Mouse (Mus musculus): ENCODE data around the gene Ifit1. TPM values are rescaled to one million over a fixed set of nuclear protein-coding genes. Genes with fewer than 3 reads are reported as not detected.

The Ifit1 gene
- polyA plus RNA-seq, 1 experiment from 2014 or later, result 1.2 TPM

GRCm38 (mm10) chr19:34662067-34662507 lies 21.4 kb downstream of the Ifit1 start:
- Histone ChIP-seq H3K9ac (no peak overlapping the region), H3K36me3 (no peaks in the 10 kb centered on the region), H3K9me3 (no peaks in the 10 kb centered on the region), H3K4me3 (replicated peaks) (peak overlapping the region; percentile 36), H3K27me3 (replicated peaks) (no peaks in the 10 kb centered on the region), H3K4me2 (peak overlapping the region; percentile 56), H3K4me1 (no peaks in the 10 kb centered on the region), H3K27ac (no peak overlapping the region)
- ATAC-seq (ENCODE audit: insufficient read depth, low FRiP score, low read depth), result peak; percentile 86; the same call in 1 of the 2 replicates
- WGBS, result 12% methylated on average over 13 of the region's 13 CpGs

- no peak overlapping the region for H3K9ac ChIP-seq
- H3K9me3 ChIP-seq, result no peaks in the 10 kb centered on the region
- no peaks in the 10 kb centered on the region for H3K36me3 ChIP-seq
- H3K4me2 ChIP-seq, result no peak overlapping the region
- 0 out of 2 replicates have a peak, but pooled peaks have one; percentile 36 for ATAC-seq (ENCODE audit: insufficient read depth, low FRiP score, low read depth)
- no peak overlapping the region for H3K27ac ChIP-seq
- no peaks in the 10 kb centered on the region for H3K4me1 ChIP-seq
- no peaks in the 10 kb centered on the region for H3K27me3 ChIP-seq (replicated peaks)
- WGBS, result 40% methylated on average over 5 of the region's 5 CpGs
- H3K4me3 ChIP-seq (replicated peaks), result no peak overlapping the region
Observed at GRCm38 (mm10) chr19:34662740-34663139, 22.1 kb downstream of the Ifit1 start.

- Histone ChIP-seq H3K27ac (no peak overlapping the region), H3K27me3 (replicated peaks) (no peaks in the 10 kb centered on the region), H3K4me2 (no peak overlapping the region), H3K9me3 (no peaks in the 10 kb centered on the region), H3K9ac (no peak overlapping the region), H3K36me3 (no peaks in the 10 kb centered on the region), H3K4me1 (no peaks in the 10 kb centered on the region), H3K4me3 (replicated peaks) (no peak overlapping the region)
- ATAC-seq (ENCODE audit: insufficient read depth, low FRiP score, low read depth), result no peak
- WGBS, result 0% methylated on average over 5 of the region's 5 CpGs
Observed at GRCm38 (mm10) chr19:34666127-34666526, 25.5 kb downstream of the Ifit1 start.

- ATAC-seq (ENCODE audit: insufficient read depth, low FRiP score, low read depth), result no peak
- no peaks in the 10 kb centered on the region for H3K9me3 ChIP-seq
- no peak overlapping the region for H3K4me3 ChIP-seq (replicated peaks)
- no peak overlapping the region for H3K9ac ChIP-seq
- no peaks in the 10 kb centered on the region for H3K27me3 ChIP-seq (replicated peaks)
- H3K4me2 ChIP-seq, result no peak overlapping the region
- H3K4me1 ChIP-seq, result no peaks in the 10 kb centered on the region
- H3K27ac ChIP-seq, result no peak overlapping the region
- no peaks in the 10 kb centered on the region for H3K36me3 ChIP-seq
- WGBS, result 50% methylated on average over 7 of the region's 7 CpGs
Observed at GRCm38 (mm10) chr19:34673476-34673875, 32.8 kb downstream of the Ifit1 start.

GRCm38 (mm10) chr19:34678428-34678827 lies 37.8 kb downstream of the Ifit1 start:
- no peaks in the 10 kb centered on the region for H3K36me3 ChIP-seq

GRCm38 (mm10) chr19:34684857-34685256 lies 44.2 kb downstream of the Ifit1 start:
- no peak overlapping the region for H3K9ac ChIP-seq
- H3K4me2 ChIP-seq, result no peak overlapping the region
- H3K36me3 ChIP-seq, result no peaks in the 10 kb centered on the region
- H3K27ac ChIP-seq, result no peak overlapping the region
- no peak for ATAC-seq (ENCODE audit: insufficient read depth, low FRiP score, low read depth)
- H3K4me3 ChIP-seq (replicated peaks), result no peak overlapping the region
- 38% methylated on average over 1 of the region's 1 CpGs for WGBS
- no peaks in the 10 kb centered on the region for H3K27me3 ChIP-seq (replicated peaks)
- H3K9me3 ChIP-seq, result no peaks in the 10 kb centered on the region
- H3K4me1 ChIP-seq, result no peaks in the 10 kb centered on the region

More at GRCm38 (mm10) chr19:34678428-34678827, 37.8 kb downstream of the Ifit1 start:
- no peak overlapping the region for H3K4me3 ChIP-seq (replicated peaks)
- no peak overlapping the region for H3K4me2 ChIP-seq
- ATAC-seq (ENCODE audit: insufficient read depth, low FRiP score, low read depth), result no peak
- no peaks in the 10 kb centered on the region for H3K27me3 ChIP-seq (replicated peaks)
- no peaks in the 10 kb centered on the region for H3K4me1 ChIP-seq
- H3K27ac ChIP-seq, result no peak overlapping the region
- no peak overlapping the region for H3K9ac ChIP-seq
- 84% methylated on average over 4 of the region's 4 CpGs for WGBS
- H3K9me3 ChIP-seq, result no peaks in the 10 kb centered on the region

- Histone ChIP-seq H3K4me3 (replicated peaks) (no peak overlapping the region), H3K9me3 (no peaks in the 10 kb centered on the region), H3K4me2 (no peak overlapping the region), H3K27ac (no peak overlapping the region), H3K27me3 (replicated peaks) (no peaks in the 10 kb centered on the region), H3K9ac (no peak overlapping the region), H3K4me1 (no peaks in the 10 kb centered on the region), H3K36me3 (no peaks in the 10 kb centered on the region)
- 80% methylated on average over 1 of the region's 1 CpGs for WGBS
- ATAC-seq (ENCODE audit: insufficient read depth, low FRiP score, low read depth), result no peak
Observed at GRCm38 (mm10) chr19:34685530-34685929, 44.9 kb downstream of the Ifit1 start.

GRCm38 (mm10) chr19:34691402-34691801 lies 50.7 kb downstream of the Ifit1 start:
- H3K9me3 ChIP-seq, result no peaks in the 10 kb centered on the region
- no peak overlapping the region for H3K4me2 ChIP-seq
- no peak overlapping the region for H3K9ac ChIP-seq
- no peaks in the 10 kb centered on the region for H3K27me3 ChIP-seq (replicated peaks)
- no peak for ATAC-seq (ENCODE audit: insufficient read depth, low FRiP score, low read depth)
- no peaks in the 10 kb centered on the region for H3K4me1 ChIP-seq
- no peaks in the 10 kb centered on the region for H3K36me3 ChIP-seq
- WGBS, result 75% methylated on average over 6 of the region's 6 CpGs
- no peak overlapping the region for H3K27ac ChIP-seq
- no peak overlapping the region for H3K4me3 ChIP-seq (replicated peaks)

GRCm38 (mm10) chr19:34696352-34696986 lies 55.8 kb downstream of the Ifit1 start:
- peak; percentile 76; the same call in 1 of the 2 replicates for ATAC-seq (ENCODE audit: insufficient read depth, low FRiP score, low read depth)
- Histone ChIP-seq H3K4me2 (no peak overlapping the region), H3K9ac (no peak overlapping the region), H3K9me3 (no peaks in the 10 kb centered on the region), H3K27me3 (replicated peaks) (no peaks in the 10 kb centered on the region), H3K4me3 (replicated peaks) (no peak overlapping the region), H3K4me1 (no peaks in the 10 kb centered on the region), H3K36me3 (no peaks in the 10 kb centered on the region), H3K27ac (no peak overlapping the region)
- whole genome bisulfite sequencing, result 68% methylated on average over 8 of the region's 8 CpGs

- H3K4me2 ChIP-seq, result no peak overlapping the region
- H3K9ac ChIP-seq, result no peak overlapping the region
- H3K9me3 ChIP-seq, result no peaks in the 10 kb centered on the region
- no peaks in the 10 kb centered on the region for H3K36me3 ChIP-seq
- WGBS, result 54% methylated on average over 2 of the region's 2 CpGs
- no peak for ATAC-seq (ENCODE audit: insufficient read depth, low FRiP score, low read depth)
- no peak overlapping the region for H3K4me3 ChIP-seq (replicated peaks)
- H3K27me3 ChIP-seq (replicated peaks), result no peaks in the 10 kb centered on the region
- H3K4me1 ChIP-seq, result no peaks in the 10 kb centered on the region
- H3K27ac ChIP-seq, result no peak overlapping the region
Observed at GRCm38 (mm10) chr19:34697461-34697860, 56.8 kb downstream of the Ifit1 start.

GRCm38 (mm10) chr19:34698432-34698831 lies 57.8 kb downstream of the Ifit1 start:
- Histone ChIP-seq H3K27ac (peak overlapping the region; percentile 5; the same call in 1 of the 2 replicates), H3K36me3 (no peaks in the 10 kb centered on the region), H3K4me1 (no peaks in the 10 kb centered on the region), H3K27me3 (replicated peaks) (no peaks in the 10 kb centered on the region), H3K4me2 (no peak overlapping the region), H3K9me3 (no peaks in the 10 kb centered on the region), H3K4me3 (replicated peaks) (no peak overlapping the region), H3K9ac (no peak overlapping the region)
- WGBS, result 53% methylated on average over 3 of the region's 3 CpGs
- no peak for ATAC-seq (ENCODE audit: insufficient read depth, low FRiP score, low read depth)

- Histone ChIP-seq H3K27ac (no peak overlapping the region), H3K9ac (no peak overlapping the region), H3K9me3 (no peaks in the 10 kb centered on the region), H3K4me3 (replicated peaks) (no peak overlapping the region), H3K4me2 (no peak overlapping the region), H3K27me3 (replicated peaks) (no peaks in the 10 kb centered on the region), H3K36me3 (no peaks in the 10 kb centered on the region), H3K4me1 (no peaks in the 10 kb centered on the region)
- 56% methylated on average over 1 of the region's 1 CpGs for WGBS
- no peak for ATAC-seq (ENCODE audit: insufficient read depth, low FRiP score, low read depth)
Observed at GRCm38 (mm10) chr19:34698852-34699251, 58.2 kb downstream of the Ifit1 start.

GRCm38 (mm10) chr19:34699300-34699699 lies 58.6 kb downstream of the Ifit1 start:
- Histone ChIP-seq H3K4me3 (replicated peaks) (no peak overlapping the region), H3K4me1 (no peaks in the 10 kb centered on the region), H3K27ac (no peak overlapping the region), H3K4me2 (no peak overlapping the region), H3K9me3 (no peaks in the 10 kb centered on the region), H3K27me3 (replicated peaks) (no peaks in the 10 kb centered on the region), H3K36me3 (no peaks in the 10 kb centered on the region), H3K9ac (no peak overlapping the region)
- no peak for ATAC-seq (ENCODE audit: insufficient read depth, low FRiP score, low read depth)
- WGBS, result 89% methylated on average over 2 of the region's 2 CpGs

Data from stomach, embryonic 15.5 days (tissue).